Mouse (Mus musculus) myocyte (in vitro differentiated cells): ENCODE results near the gene Smyd4.

Experiments
- CEBPB ChIP-seq: IDR thresholded peaks from 2 replicates; pipeline ENCODE4 v1.6.1; 2011; ENCODE audit warnings: mild to moderate bottlenecking, moderate library complexity; ENCODE audit not compliant: poor library complexity, insufficient read depth, severe bottlenecking
- E2F4 ChIP-seq: IDR thresholded peaks from one replicate; pipeline ENCODE4 v1.6.1; 2011; ENCODE audit warnings: mild to moderate bottlenecking, control low read depth, moderate library complexity; ENCODE audit not compliant: insufficient read depth
- MAX ChIP-seq: IDR thresholded peaks from one replicate; pipeline ENCODE4 v1.6.1; 2011; ENCODE audit warnings: low read depth, mild to moderate bottlenecking, control low read depth
- MYOG ChIP-seq, 3 experiments: IDR thresholded peaks; one replicate each; pipeline ENCODE4 v1.6.1; 2011; ENCODE audit warnings: control low read depth in 2 of 3, low read depth in 2 of 3, mild to moderate bottlenecking in 2 of 3; ENCODE audit not compliant: insufficient read length in 2 of 3, control insufficient read depth in 1 of 3, insufficient read depth in 1 of 3
- POLR2A ChIP-seq: IDR thresholded peaks from one replicate; pipeline ENCODE4 v1.6.1; 2011; ENCODE audit warnings: low read depth, mild to moderate bottlenecking, control low read depth, moderate library complexity; ENCODE audit not compliant: insufficient read length
- POLR2AphosphoS2 ChIP-seq: IDR thresholded peaks from one replicate; pipeline ENCODE4 v1.6.1; 2011; ENCODE audit warnings: low read depth, control low read depth; ENCODE audit not compliant: insufficient read length
- REST ChIP-seq: IDR thresholded peaks from one replicate; pipeline ENCODE4 v1.6.1; 2011; ENCODE audit warnings: mild to moderate bottlenecking, control low read depth, moderate library complexity; ENCODE audit not compliant: insufficient read depth, insufficient read length
- TCF12 ChIP-seq: IDR thresholded peaks from one replicate; pipeline ENCODE4 v1.6.1; 2011; ENCODE audit warnings: mild to moderate bottlenecking, control low read depth; ENCODE audit not compliant: poor library complexity, insufficient read depth, severe bottlenecking
- TCF3 ChIP-seq: IDR thresholded peaks from one replicate; pipeline ENCODE4 v1.6.1; 2011; ENCODE audit warnings: low read depth, control low read depth; ENCODE audit not compliant: insufficient read length
- USF1 ChIP-seq: IDR thresholded peaks from one replicate; pipeline ENCODE4 v1.6.1; 2011; ENCODE audit warnings: low read depth, mild to moderate bottlenecking, control low read depth, moderate library complexity

GRCm38 (mm10) chr11:75397452-75397851 is 49.2 kb downstream of the Smyd4 start:
- TF ChIP-seq TCF12 (no peak), POLR2A (no peak), E2F4 (no peak), USF1 (no peak), MAX (no peak), MYOG (IDR thresholded peaks at IDR 0.05; ENCODE audit: control insufficient read depth in 1 of 3, insufficient read depth in 1 of 3, insufficient read length in 2 of 3, low read depth in 2 of 3) (no peak), POLR2AphosphoS2 (no peak), CEBPB (no peak), REST (no peak), TCF3 (no peak)
